Mouse (Mus musculus): ENCODE data around the gene Wnt3. TPM values are rescaled to one million over a fixed set of nuclear protein-coding genes. Genes with fewer than 3 reads are reported as not detected.
"Not testable (repeated sequence)": the region's sequence is repeated elsewhere in the genome, so short reads cannot be mapped to it uniquely, and the experiment has no call there.

Gene Wnt3
- polyA plus RNA-seq, 1 experiment from 2014 or later = 5.1 TPM

GRCm38 (mm10) chr11:103735046-103735781 is 38.7 kb upstream of the Wnt3 start:
- WGBS = 74% methylated on average over 19 of the region's 19 CpGs

GRCm38 (mm10) chr11:103749306-103750089 is 24.5 kb upstream of the Wnt3 start, which contains the start of gene Wnt9b:
Gene Wnt9b (minus strand): TSS chr11:103749821.
- peak within 1 kb of the TSS; percentile 36 for H3K4me3 ChIP-seq (ENCODE audit: low read depth, low read length)
- H3K27ac ChIP-seq (replicated peaks; ENCODE audit: low read depth, low read length) = no peak within 1 kb of the TSS
- H3K4me1 ChIP-seq (ENCODE audit: control insufficient read depth, insufficient read depth, low read length) = peaks cover 8% of the 10 kb centered on the region; the same call in 1 of the 2 replicates
- H3K9ac ChIP-seq (ENCODE audit: low read length) = no peak within 1 kb of the TSS
- WGBS = under 1% methylated on average over 68 of the region's 68 CpGs
- ATAC-seq (ENCODE audit: insufficient number of reproducible peaks, low FRiP score, low TSS enrichment, low read depth) = peak; percentile 62
- no peaks in the 10 kb centered on the region for H3K9me3 ChIP-seq (ENCODE audit: control insufficient read depth, low read length)
- peak; percentile 53 for DNase-seq (ENCODE audit: low spot score)
- peak within 1 kb of the TSS; percentile 84 for H3K4me2 ChIP-seq (ENCODE audit: low read depth, severe bottlenecking)
- H3K27me3 ChIP-seq (ENCODE audit: control insufficient read depth, insufficient read depth, low read length) = peaks cover 55% of the 10 kb centered on the region
- no peaks in the 10 kb centered on the region for H3K36me3 ChIP-seq (ENCODE audit: control insufficient read depth, insufficient read depth, low read length)

More at GRCm38 (mm10) chr11:103735046-103735781, 38.7 kb upstream of the Wnt3 start:
- Histone ChIP-seq H3K9ac (ENCODE audit: low read length) (no peak overlapping the region), H3K36me3 (ENCODE audit: control insufficient read depth, insufficient read depth, low read length) (no peaks in the 10 kb centered on the region), H3K4me3 (ENCODE audit: low read depth, low read length) (no peak overlapping the region), H3K4me1 (ENCODE audit: control insufficient read depth, insufficient read depth, low read length) (no peaks in the 10 kb centered on the region), H3K27ac (replicated peaks; ENCODE audit: low read depth, low read length) (no peak overlapping the region), H3K27me3 (ENCODE audit: control insufficient read depth, insufficient read depth, low read length) (no peaks in the 10 kb centered on the region), H3K4me2 (ENCODE audit: low read depth, severe bottlenecking) (no peak overlapping the region), H3K9me3 (ENCODE audit: control insufficient read depth, low read length) (no peaks in the 10 kb centered on the region)
- DNase-seq (ENCODE audit: low spot score) (no peak), ATAC-seq (ENCODE audit: insufficient number of reproducible peaks, low FRiP score, low TSS enrichment, low read depth) (no peak)

- Histone ChIP-seq H3K4me1 (ENCODE audit: control insufficient read depth, insufficient read depth, low read length) (peaks cover 8% of the 10 kb centered on the region; the same call in 1 of the 2 replicates), H3K27me3 (ENCODE audit: control insufficient read depth, insufficient read depth, low read length) (peaks cover 55% of the 10 kb centered on the region), H3K27ac (replicated peaks; ENCODE audit: low read depth, low read length) (no peak overlapping the region), H3K9me3 (ENCODE audit: control insufficient read depth, low read length) (no peaks in the 10 kb centered on the region), H3K36me3 (ENCODE audit: control insufficient read depth, insufficient read depth, low read length) (no peaks in the 10 kb centered on the region), H3K9ac (ENCODE audit: low read length) (no peak overlapping the region), H3K4me2 (ENCODE audit: low read depth, severe bottlenecking) (no peak overlapping the region), H3K4me3 (ENCODE audit: low read depth, low read length) (no peak overlapping the region)
- ATAC-seq (ENCODE audit: insufficient number of reproducible peaks, low FRiP score, low TSS enrichment, low read depth) (no peak), DNase-seq (ENCODE audit: low spot score) (no peak)
- 60% methylated on average over 3 of the region's 3 CpGs for WGBS
Observed at GRCm38 (mm10) chr11:103750612-103751011, 23.3 kb upstream of the Wnt3 start.

- Histone ChIP-seq H3K9ac (ENCODE audit: low read length) (no peak overlapping the region), H3K4me2 (ENCODE audit: low read depth, severe bottlenecking) (no peak overlapping the region), H3K4me1 (ENCODE audit: control insufficient read depth, insufficient read depth, low read length) (no peaks in the 10 kb centered on the region), H3K27me3 (ENCODE audit: control insufficient read depth, insufficient read depth, low read length) (no peaks in the 10 kb centered on the region), H3K9me3 (ENCODE audit: control insufficient read depth, low read length) (no peaks in the 10 kb centered on the region), H3K27ac (replicated peaks; ENCODE audit: low read depth, low read length) (no peak overlapping the region), H3K36me3 (ENCODE audit: control insufficient read depth, insufficient read depth, low read length) (no peaks in the 10 kb centered on the region), H3K4me3 (ENCODE audit: low read depth, low read length) (no peak overlapping the region)
- ATAC-seq (ENCODE audit: insufficient number of reproducible peaks, low FRiP score, low TSS enrichment, low read depth) = no peak
- DNase-seq (ENCODE audit: low spot score) = no peak
- WGBS = 49% methylated on average over 11 of the region's 11 CpGs
Observed at GRCm38 (mm10) chr11:103758054-103758453, 15.9 kb upstream of the Wnt3 start.

- no peak for ATAC-seq (ENCODE audit: insufficient number of reproducible peaks, low FRiP score, low TSS enrichment, low read depth)
- Histone ChIP-seq H3K9ac (ENCODE audit: low read length) (no peak overlapping the region), H3K27ac (replicated peaks; ENCODE audit: low read depth, low read length) (no peak overlapping the region), H3K36me3 (ENCODE audit: control insufficient read depth, insufficient read depth, low read length) (no peaks in the 10 kb centered on the region), H3K27me3 (ENCODE audit: control insufficient read depth, insufficient read depth, low read length) (no peaks in the 10 kb centered on the region), H3K4me3 (ENCODE audit: low read depth, low read length) (no peak overlapping the region), H3K4me1 (ENCODE audit: control insufficient read depth, insufficient read depth, low read length) (no peaks in the 10 kb centered on the region), H3K4me2 (ENCODE audit: low read depth, severe bottlenecking) (no peak overlapping the region), H3K9me3 (ENCODE audit: control insufficient read depth, low read length) (no peaks in the 10 kb centered on the region)
- WGBS = 16% methylated on average over 6 of the region's 6 CpGs
- DNase-seq (ENCODE audit: low spot score) = peak; percentile 88
Observed at GRCm38 (mm10) chr11:103758706-103759105, 15.2 kb upstream of the Wnt3 start.

- no peaks in the 10 kb centered on the region for H3K4me1 ChIP-seq (ENCODE audit: control insufficient read depth, insufficient read depth, low read length)
- H3K4me2 ChIP-seq (ENCODE audit: low read depth, severe bottlenecking) = no peak overlapping the region
- 55% methylated on average over 7 of the region's 7 CpGs for WGBS
- H3K27ac ChIP-seq (replicated peaks; ENCODE audit: low read depth, low read length) = no peak overlapping the region
- no peaks in the 10 kb centered on the region for H3K9me3 ChIP-seq (ENCODE audit: control insufficient read depth, low read length)
- H3K36me3 ChIP-seq (ENCODE audit: control insufficient read depth, insufficient read depth, low read length) = no peaks in the 10 kb centered on the region
- H3K4me3 ChIP-seq (ENCODE audit: low read depth, low read length) = no peak overlapping the region
- H3K9ac ChIP-seq (ENCODE audit: low read length) = no peak overlapping the region
- ATAC-seq (ENCODE audit: insufficient number of reproducible peaks, low FRiP score, low TSS enrichment, low read depth) (no peak), DNase-seq (ENCODE audit: low spot score) (no peak)
- H3K27me3 ChIP-seq (ENCODE audit: control insufficient read depth, insufficient read depth, low read length) = no peaks in the 10 kb centered on the region
Observed at GRCm38 (mm10) chr11:103760101-103760500, 13.8 kb upstream of the Wnt3 start.

GRCm38 (mm10) chr11:103760891-103761290 is 13.1 kb upstream of the Wnt3 start:
- H3K27ac ChIP-seq (replicated peaks; ENCODE audit: low read depth, low read length); H3K27me3 ChIP-seq (ENCODE audit: control insufficient read depth, insufficient read depth, low read length); H3K36me3 ChIP-seq (ENCODE audit: control insufficient read depth, insufficient read depth, low read length); H3K9me3 ChIP-seq (ENCODE audit: control insufficient read depth, low read length); H3K4me3 ChIP-seq (ENCODE audit: low read depth, low read length); H3K9ac ChIP-seq (ENCODE audit: low read length); H3K4me2 ChIP-seq (ENCODE audit: low read depth, severe bottlenecking); H3K4me1 ChIP-seq (ENCODE audit: control insufficient read depth, insufficient read depth, low read length); ATAC-seq (ENCODE audit: insufficient number of reproducible peaks, low FRiP score, low TSS enrichment, low read depth); DNase-seq (ENCODE audit: low spot score): not testable (repeated sequence)
- WGBS = 87% methylated on average over 5 of the region's 5 CpGs

- Histone ChIP-seq H3K36me3 (ENCODE audit: control insufficient read depth, insufficient read depth, low read length) (no peaks in the 10 kb centered on the region), H3K4me3 (ENCODE audit: low read depth, low read length) (no peak overlapping the region), H3K27me3 (ENCODE audit: control insufficient read depth, insufficient read depth, low read length) (peaks cover 1% of the 10 kb centered on the region; the same call in 1 of the 2 replicates), H3K27ac (replicated peaks; ENCODE audit: low read depth, low read length) (no peak overlapping the region), H3K9ac (ENCODE audit: low read length) (no peak overlapping the region), H3K9me3 (ENCODE audit: control insufficient read depth, low read length) (no peaks in the 10 kb centered on the region), H3K4me2 (ENCODE audit: low read depth, severe bottlenecking) (no peak overlapping the region), H3K4me1 (ENCODE audit: control insufficient read depth, insufficient read depth, low read length) (no peaks in the 10 kb centered on the region; the same call in 1 of the 2 replicates)
- ATAC-seq (ENCODE audit: insufficient number of reproducible peaks, low FRiP score, low TSS enrichment, low read depth) (no peak), DNase-seq (ENCODE audit: low spot score) (peak; percentile 55)
- 26% methylated on average over 10 of the region's 10 CpGs for WGBS
Observed at GRCm38 (mm10) chr11:103763410-103764163, 10.4 kb upstream of the Wnt3 start.
